Mouse (Mus musculus) hindbrain, embryonic 11.5 days (tissue): ENCODE data around the gene Ick. TPM values are rescaled to one million over a fixed set of nuclear protein-coding genes. Genes with fewer than 3 reads are reported as not detected.
A peak's percentile ranks its signal among the peaks of the same experiment; 100 is the strongest.

Experiments used
- ATAC-seq: fragments of 200-750 bp; cut with Nextera tagmentation; 2 replicates; pipeline ENCODE4 v1.8.0; 2017; ENCODE audit warnings: mild to moderate bottlenecking, moderate TSS enrichment, moderate library complexity; ENCODE audit not compliant: low FRiP score
- DNase-seq: peaks from one replicate; pipeline ENCODE4 v3.0.0-alpha.2; 2015; ENCODE audit warnings: low spot score
- H3K27ac ChIP-seq: fragments of 300-500 bp; sonication (generic); 2 replicates; pipeline ENCODE4 v1.5.1; 2014; ENCODE audit warnings: mild to moderate bottlenecking, low read depth, low read length
- H3K27me3 ChIP-seq: fragments of 300-500 bp; sonication (generic); 2 replicates; pipeline ENCODE4 v1.6.1; 2014; ENCODE audit warnings: mild to moderate bottlenecking, low read length, moderate library complexity, mixed read lengths; ENCODE audit not compliant: control insufficient read depth, insufficient read depth
- H3K36me3 ChIP-seq: fragments of 300-500 bp; sonication (generic); 2 replicates; pipeline ENCODE4 v1.6.1; 2014; ENCODE audit warnings: mild to moderate bottlenecking, low read length, moderate library complexity, mixed read lengths; ENCODE audit not compliant: control insufficient read depth, insufficient read depth
- H3K4me1 ChIP-seq: fragments of 300-500 bp; sonication (generic); replicated peaks from 2 replicates; pipeline ENCODE4 v1.6.1; 2014; ENCODE audit warnings: low read length, mixed read lengths; ENCODE audit not compliant: control insufficient read depth, insufficient read depth
- H3K4me2 ChIP-seq: fragments of 300-500 bp; sonication (generic); replicated peaks from 2 replicates; pipeline ENCODE4 v1.6.1; 2014; ENCODE audit warnings: mild to moderate bottlenecking, low read depth, low read length
- H3K4me3 ChIP-seq: fragments of 300-500 bp; sonication (generic); 2 replicates; pipeline ENCODE4 v1.5.1; 2014; ENCODE audit warnings: low read depth, low read length
- H3K9ac ChIP-seq: fragments of 300-500 bp; sonication (generic); 2 replicates; pipeline ENCODE4 v1.6.1; 2014; ENCODE audit warnings: low read depth, low read length
- H3K9me3 ChIP-seq: fragments of 300-500 bp; sonication (generic); 2 replicates; pipeline ENCODE4 v1.6.1; 2016; ENCODE audit warnings: low read length; ENCODE audit not compliant: control insufficient read depth
- WGBS: fragments of 180-500 bp; shearing (Covaris S2); extraction: QIAGEN DNeasy Blood & Tissue Kit; methylation state at CpG from one replicate; pipeline ENCODE4 v1.1.7; 2014; 5-methylcytosine and 5-hydroxymethylcytosine counted together
- polyA plus RNA-seq: library from polyadenylated mRNA; unstranded; fragments of >200 nt; fragmentation: Nextera tagmentation; extraction: Ambion mirVana; gene quantifications from 2 replicates; pipeline ENCODE4 v1.2.1, GENCODE M21; 2014

Gene Ick
- polyA plus RNA-seq, 1 experiment from 2014 or later: 36.4 TPM

- no peak for DNase-seq
- H3K27me3 ChIP-seq: no peaks in the 10 kb centered on the region
Measured at GRCm38 (mm10) chr9:78121985-78122384, 13.0 kb downstream of the Ick start.

GRCm38 (mm10) chr9:78122939-78123712, 14.1 kb downstream of the Ick start:
- no peaks in the 10 kb centered on the region for H3K9me3 ChIP-seq
- no peak overlapping the region for H3K9ac ChIP-seq
- H3K36me3 ChIP-seq: no peaks in the 10 kb centered on the region
- H3K4me3 ChIP-seq: no peak overlapping the region
- ATAC-seq (no peak), DNase-seq (no peak)
- no peak overlapping the region for H3K4me2 ChIP-seq
- H3K4me1 ChIP-seq: no peaks in the 10 kb centered on the region
- WGBS: 95% methylated on average over 7 of the region's 7 CpGs
- H3K27ac ChIP-seq: no peak overlapping the region
- H3K27me3 ChIP-seq: no peaks in the 10 kb centered on the region

More at GRCm38 (mm10) chr9:78121985-78122384, 13.0 kb downstream of the Ick start:
- ATAC-seq: no peak
- no peak overlapping the region for H3K4me2 ChIP-seq
- H3K9me3 ChIP-seq: no peaks in the 10 kb centered on the region
- H3K4me3 ChIP-seq: no peak overlapping the region
- no peaks in the 10 kb centered on the region for H3K4me1 ChIP-seq
- no peak overlapping the region for H3K27ac ChIP-seq
- no peak overlapping the region for H3K9ac ChIP-seq
- 75% methylated on average over 6 of the region's 6 CpGs for WGBS
- no peaks in the 10 kb centered on the region for H3K36me3 ChIP-seq

DNA sequence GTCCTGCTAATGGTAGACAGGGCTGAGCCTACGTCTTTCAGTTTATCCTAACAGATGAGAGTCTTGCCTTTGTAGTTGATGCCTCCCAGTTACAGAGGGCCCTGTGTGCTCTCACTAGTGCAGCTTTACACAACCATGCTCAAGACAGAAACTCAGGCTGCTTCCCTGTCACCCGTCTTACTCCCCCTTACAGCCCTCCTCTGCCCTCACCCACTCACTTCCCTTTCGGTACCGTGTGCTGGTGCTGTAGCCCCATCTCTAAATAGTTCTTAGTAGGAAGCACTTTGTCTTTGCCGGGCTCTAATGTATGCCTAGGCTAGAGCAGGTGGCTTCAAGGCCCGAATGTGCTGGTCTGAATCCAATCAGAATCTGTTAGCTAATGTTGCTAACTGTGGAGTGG, 15.3 kb downstream of the Ick start:
- Histone ChIP-seq H3K36me3 (no peaks in the 10 kb centered on the region), H3K27me3 (no peaks in the 10 kb centered on the region), H3K4me2 (no peak overlapping the region), H3K9ac (no peak overlapping the region), H3K4me1 (no peaks in the 10 kb centered on the region), H3K27ac (no peak overlapping the region), H3K4me3 (no peak overlapping the region), H3K9me3 (no peaks in the 10 kb centered on the region)
- DNase-seq (no peak), ATAC-seq (no peak)
- WGBS: 90% methylated on average over 6 of the region's 6 CpGs

- H3K4me2 ChIP-seq: no peak overlapping the region
- no peak overlapping the region for H3K9ac ChIP-seq
- H3K4me1 ChIP-seq: no peaks in the 10 kb centered on the region
- H3K9me3 ChIP-seq: no peaks in the 10 kb centered on the region
- H3K27ac ChIP-seq: 0 out of 2 replicates have a peak overlapping the region, but pooled peaks have one; percentile 30
- no peak overlapping the region for H3K4me3 ChIP-seq
- WGBS: 79% methylated on average over 6 of the region's 6 CpGs
- ATAC-seq: no peak
- H3K36me3 ChIP-seq: no peaks in the 10 kb centered on the region
- H3K27me3 ChIP-seq: no peaks in the 10 kb centered on the region
- DNase-seq: no peak
Measured at GRCm38 (mm10) chr9:78126007-78126406, 17.0 kb downstream of the Ick start.

GRCm38 (mm10) chr9:78126643-78127042, 17.7 kb downstream of the Ick start:
- no peaks in the 10 kb centered on the region for H3K27me3 ChIP-seq
- WGBS: 88% methylated on average over 10 of the region's 10 CpGs
- H3K4me3 ChIP-seq: no peak overlapping the region
- no peak overlapping the region for H3K9ac ChIP-seq
- H3K36me3 ChIP-seq: no peaks in the 10 kb centered on the region
- H3K4me2 ChIP-seq: no peak overlapping the region
- ATAC-seq (no peak), DNase-seq (no peak)
- H3K27ac ChIP-seq: no peak overlapping the region
- no peaks in the 10 kb centered on the region for H3K9me3 ChIP-seq
- no peaks in the 10 kb centered on the region for H3K4me1 ChIP-seq

DNA sequence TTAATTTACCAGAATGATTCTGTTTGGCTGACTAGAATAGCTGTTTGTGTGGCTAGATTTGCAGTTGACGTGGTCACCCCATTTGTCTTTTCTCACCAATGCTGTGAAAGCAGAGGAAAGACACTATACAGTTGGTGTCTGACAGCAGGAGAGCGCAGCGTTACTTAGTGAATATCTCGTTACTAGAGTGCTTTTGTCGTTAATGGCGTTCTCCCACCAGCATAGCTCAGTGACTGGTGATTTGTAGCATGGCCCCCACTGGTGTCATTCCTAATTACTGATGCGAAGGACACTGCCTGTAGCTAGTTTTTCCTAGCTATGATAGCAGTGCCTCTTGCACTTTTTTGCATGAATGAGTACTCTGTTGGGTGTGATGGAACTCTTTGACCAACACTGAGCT, 26.7 kb downstream of the Ick start:
- H3K9ac ChIP-seq: no peak overlapping the region
- H3K36me3 ChIP-seq: peaks cover 3% of the 10 kb centered on the region
- DNase-seq (no peak), ATAC-seq (no peak)
- H3K4me1 ChIP-seq: no peaks in the 10 kb centered on the region
- H3K27ac ChIP-seq: no peak overlapping the region
- H3K9me3 ChIP-seq: no peaks in the 10 kb centered on the region
- WGBS: 79% methylated on average over 7 of the region's 7 CpGs
- H3K4me3 ChIP-seq: no peak overlapping the region
- no peaks in the 10 kb centered on the region for H3K27me3 ChIP-seq
- no peak overlapping the region for H3K4me2 ChIP-seq

- H3K27me3 ChIP-seq: no peaks in the 10 kb centered on the region
- H3K9me3 ChIP-seq: no peaks in the 10 kb centered on the region
- DNase-seq (no peak), ATAC-seq (no peak)
- H3K4me3 ChIP-seq: no peak overlapping the region
- 93% methylated on average over 9 of the region's 9 CpGs for WGBS
- no peak overlapping the region for H3K4me2 ChIP-seq
- H3K36me3 ChIP-seq: peaks cover 9% of the 10 kb centered on the region
- no peak overlapping the region for H3K27ac ChIP-seq
- H3K9ac ChIP-seq: no peak overlapping the region
- H3K4me1 ChIP-seq: no peaks in the 10 kb centered on the region
Measured at GRCm38 (mm10) chr9:78138044-78138676, 29.2 kb downstream of the Ick start.

DNA sequence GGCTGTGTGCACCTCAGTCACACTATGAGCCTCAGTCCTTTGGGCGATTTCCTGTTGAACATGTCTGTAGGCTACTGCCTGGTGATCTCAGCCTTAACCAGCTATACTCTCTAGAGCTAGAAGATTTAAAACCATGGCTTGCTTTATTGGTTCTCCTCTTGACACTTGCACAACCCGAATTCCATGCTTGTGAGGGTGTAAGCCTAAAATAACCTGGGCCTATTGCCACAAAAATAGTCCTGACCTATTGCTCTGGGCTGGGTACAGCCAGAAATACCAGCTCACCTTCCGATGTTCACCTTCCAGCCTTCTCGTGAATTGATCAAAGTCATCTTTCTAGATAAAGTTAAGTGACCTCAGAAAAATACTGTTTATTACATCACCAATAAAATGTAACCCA, 30.5 kb downstream of the Ick start:
- no peak overlapping the region for H3K9ac ChIP-seq
- no peak overlapping the region for H3K27ac ChIP-seq
- 92% methylated on average over 4 of the region's 4 CpGs for WGBS
- no peak for ATAC-seq
- no peak overlapping the region for H3K4me3 ChIP-seq
- DNase-seq: no peak
- no peaks in the 10 kb centered on the region for H3K27me3 ChIP-seq
- no peak overlapping the region for H3K4me2 ChIP-seq
- H3K4me1 ChIP-seq: no peaks in the 10 kb centered on the region
- H3K9me3 ChIP-seq: no peaks in the 10 kb centered on the region
- H3K36me3 ChIP-seq: peaks cover 9% of the 10 kb centered on the region

GRCm38 (mm10) chr9:78146099-78146498, 37.1 kb downstream of the Ick start:
- Histone ChIP-seq H3K9me3 (no peaks in the 10 kb centered on the region), H3K4me3 (no peak overlapping the region), H3K4me2 (no peak overlapping the region), H3K27ac (no peak overlapping the region), H3K27me3 (no peaks in the 10 kb centered on the region), H3K4me1 (no peaks in the 10 kb centered on the region), H3K36me3 (peaks cover 9% of the 10 kb centered on the region), H3K9ac (no peak overlapping the region)
- 81% methylated on average over 4 of the region's 4 CpGs for WGBS
- DNase-seq (no peak), ATAC-seq (no peak)
